Mouse (Mus musculus) layer of hippocampus, postnatal 10 days (tissue): ENCODE measurements around the gene Il1rap. TPM values are rescaled to one million over a fixed set of nuclear protein-coding genes. Genes with fewer than 3 reads are reported as not detected.

Source experiments
- DNase-seq, 2 experiments: peaks; one replicate each; pipeline ENCODE4 v3.0.0; 2021; ENCODE audit warnings: low spot score in 2 of 2
- total RNA-seq, 2 experiments: library from RNA; stranded (reverse); gene quantifications; 2 replicates each; pipeline ENCODE4 v1.2.3; 2021

Il1rap gene
- total RNA-seq, 2 experiments from 2014 or later, result 29.7 to 30.3 TPM

GRCm38 (mm10) chr16:26723952-26724747 lies 142.6 kb downstream of the Il1rap start:
- no peak for DNase-seq

- DNase-seq, result no peak
Measured at GRCm38 (mm10) chr16:26728139-26728538, 146.6 kb downstream of the Il1rap start.

DNA sequence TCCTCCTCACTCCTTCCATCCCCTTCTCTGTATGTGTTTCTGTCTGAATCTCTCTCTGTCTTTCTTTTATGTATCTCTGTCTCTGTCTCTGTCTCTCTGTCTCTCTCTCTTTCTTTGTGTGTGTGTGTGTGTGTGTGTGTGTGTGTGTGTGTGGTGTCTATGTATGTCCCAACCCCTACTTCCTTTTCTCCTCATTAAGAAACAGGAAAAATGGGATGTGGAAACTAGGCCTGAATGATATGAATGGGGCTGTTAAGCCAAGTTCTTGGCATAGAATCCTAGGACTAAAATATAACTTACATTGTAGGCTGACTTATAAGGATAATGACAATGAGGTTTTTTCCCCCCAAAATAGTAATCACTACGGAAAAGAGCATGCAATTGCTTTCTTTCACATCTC lies 149.4 kb downstream of the Il1rap start:
- no peak for DNase-seq

GRCm38 (mm10) chr16:26732566-26732965 lies 151.1 kb downstream of the Il1rap start:
- DNase-seq, result no peak

GRCm38 (mm10) chr16:26755381-26756155 lies 174.1 kb downstream of the Il1rap start:
- DNase-seq, result no peak

DNA sequence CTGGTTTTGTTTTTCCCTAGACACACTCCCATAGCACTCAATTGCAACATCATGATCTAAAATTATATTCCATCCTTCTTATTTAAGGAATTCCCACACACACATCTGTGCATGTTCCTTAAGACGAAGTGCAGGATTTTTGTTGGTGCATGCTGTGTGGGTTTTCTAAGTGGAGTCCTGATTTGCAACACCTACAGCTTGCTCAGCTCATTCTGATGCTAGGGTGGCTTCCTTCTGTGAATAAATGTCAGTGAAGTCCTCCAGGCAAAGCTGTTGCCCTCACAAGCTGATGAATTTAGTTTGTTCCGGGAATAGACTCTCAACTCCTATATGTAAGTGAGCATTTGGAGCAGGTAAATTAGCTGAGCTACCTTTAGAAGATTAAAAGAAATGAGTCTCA lies 194.5 kb downstream of the Il1rap start:
- peak in 1 of 2 experiments; percentile 12 for DNase-seq

DNA sequence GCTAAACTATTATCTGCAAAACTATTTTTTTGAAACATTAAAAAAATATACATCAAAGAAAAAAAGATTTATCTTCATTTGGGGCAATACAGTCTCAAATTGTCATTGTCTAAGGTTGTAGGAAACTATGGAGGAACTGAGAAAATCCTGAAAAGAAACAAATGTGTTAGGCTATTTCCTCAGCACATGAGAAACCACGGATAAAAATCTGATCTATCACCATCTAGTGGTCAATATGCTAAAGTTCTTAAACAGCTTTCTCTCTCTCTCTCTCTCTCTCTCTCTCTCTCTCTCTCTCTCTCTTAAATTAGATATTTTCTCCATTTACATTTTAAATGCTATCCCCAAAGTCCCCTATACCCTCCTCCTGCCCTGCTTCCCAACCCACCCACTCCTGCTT lies 195.6 kb downstream of the Il1rap start:
- DNase-seq, result no peak

Other genes starting within 250 kb of the Il1rap start
- 1 to 10 TPM; 3.6 to 4.3 TPM for gene Cldn1, start 209.9 kb upstream of the Il1rap start, total RNA-seq
- gene Cldn16, start 118.6 kb upstream of the Il1rap start, total RNA-seq, result not detected
- gene Tmem207, start 54.9 kb upstream of the Il1rap start, total RNA-seq, result not detected